Mouse (Mus musculus) cerebellum, adult 2 months (tissue): ENCODE data around the gene Map3k14. TPM values are rescaled to one million over a fixed set of nuclear protein-coding genes. Genes with fewer than 3 reads are reported as not detected.

Experiments used
- DNase-seq, 2 experiments: peaks; one replicate each; pipeline ENCODE4 v3.0.0; 2021
- H3K27ac ChIP-seq: fragments of 200-500 bp; 2 replicates; pipeline ENCODE4 v1.5.1; 2012; ENCODE audit warnings: low read length, control low read depth, inconsistent platforms; ENCODE audit not compliant: insufficient read depth
- H3K27me3 ChIP-seq: fragments of 200-500 bp; 2 replicates; pipeline ENCODE4 v1.6.1; 2012; ENCODE audit warnings: inconsistent platforms, mild to moderate bottlenecking, low read length, moderate library complexity; ENCODE audit not compliant: control insufficient read depth, insufficient read depth
- H3K4me1 ChIP-seq: fragments of 200-500 bp; 2 replicates; pipeline ENCODE4 v1.6.1; 2011; ENCODE audit warnings: low read length; ENCODE audit not compliant: control insufficient read depth, insufficient read depth
- H3K4me3 ChIP-seq: fragments of 200-500 bp; replicated peaks from 2 replicates; pipeline ENCODE3; 2011; ENCODE audit warnings: mild to moderate bottlenecking, low read depth, low read length, control low read depth; ENCODE audit not compliant: insufficient read depth
- CTCF ChIP-seq: fragments of 200-500 bp; IDR thresholded peaks from 2 replicates; pipeline ENCODE4 v1.5.1; 2011; ENCODE audit warnings: low read depth, mild to moderate bottlenecking, control low read depth, low read length, moderate library complexity, borderline replicate concordance; ENCODE audit not compliant: insufficient read depth
- POLR2A ChIP-seq: fragments of 200-500 bp; IDR thresholded peaks from 2 replicates; pipeline ENCODE4 v1.6.1; 2011; ENCODE audit warnings: low read length, control low read depth, borderline replicate concordance; ENCODE audit not compliant: insufficient read depth
- WGBS: fragments of 180-500 bp; shearing (Covaris S2); methylation state at CpG from one replicate; pipeline ENCODE4 v1.1.7; 2018; 5-methylcytosine and 5-hydroxymethylcytosine counted together
- polyA plus RNA-seq: library from polyadenylated mRNA; depleted of rRNA; stranded (reverse); fragments of >200 nt; gene quantifications from 2 replicates; pipeline ENCODE4 v1.2.3, GENCODE M21; 2012

Gene Map3k14
- polyA plus RNA-seq, 1 experiment: 6.0 TPM

GRCm38 (mm10) chr11:103268350-103268749 is 1.1 kb upstream of the Map3k14 start:
- no peak overlapping the region for H3K4me3 ChIP-seq
- H3K27ac ChIP-seq: no peak overlapping the region
- no peak for DNase-seq
- TF ChIP-seq CTCF: no peak
- no peak for TF ChIP-seq POLR2A
- WGBS: 54% methylated on average over 4 of the region's 4 CpGs
- H3K27me3 ChIP-seq: no peaks in the 10 kb centered on the region
- H3K4me1 ChIP-seq: no peaks in the 10 kb centered on the region; the same call in 1 of the 2 replicates

- DNase-seq: no peak
- H3K4me1 ChIP-seq: peaks cover 4% of the 10 kb centered on the region
- H3K27me3 ChIP-seq: no peaks in the 10 kb centered on the region
- H3K4me3 ChIP-seq: peak overlapping the region; percentile 71
- TF ChIP-seq CTCF (no peak), POLR2A (0 out of 2 replicates have a peak, but pooled peaks have one; percentile 71)
- 1% methylated on average over 42 of the region's 42 CpGs for WGBS
- peak overlapping the region; percentile 21; the same call in 1 of the 2 replicates for H3K27ac ChIP-seq
Measured at GRCm38 (mm10) chr11:103266729-103267345, 435 bp downstream of the Map3k14 start.

- no peak for DNase-seq
Measured at GRCm38 (mm10) chr11:103265856-103266255, 1.4 kb downstream of the Map3k14 start.

GRCm38 (mm10) chr11:103265211-103265610 is 2.1 kb downstream of the Map3k14 start:
- 73% methylated on average over 7 of the region's 7 CpGs for WGBS
- DNase-seq: no peak
- Histone ChIP-seq H3K4me3 (no peak overlapping the region), H3K4me1 (peaks cover 10% of the 10 kb centered on the region), H3K27me3 (no peaks in the 10 kb centered on the region), H3K27ac (no peak overlapping the region)
- TF ChIP-seq CTCF: no peak
- no peak for TF ChIP-seq POLR2A

More at GRCm38 (mm10) chr11:103265856-103266255, 1.4 kb downstream of the Map3k14 start:
- no peaks in the 10 kb centered on the region for H3K27me3 ChIP-seq
- H3K4me1 ChIP-seq: peaks cover 4% of the 10 kb centered on the region
- H3K27ac ChIP-seq: no peak overlapping the region
- H3K4me3 ChIP-seq: no peak overlapping the region
- TF ChIP-seq POLR2A (no peak), CTCF (no peak)
- 63% methylated on average over 2 of the region's 2 CpGs for WGBS

- no peak for DNase-seq
- 76% methylated on average over 20 of the region's 20 CpGs for WGBS
- H3K4me1 ChIP-seq: peaks cover 10% of the 10 kb centered on the region
- H3K27me3 ChIP-seq: no peaks in the 10 kb centered on the region
- no peak for TF ChIP-seq POLR2A
- no peak for TF ChIP-seq CTCF
- H3K4me3 ChIP-seq: no peak overlapping the region
- H3K27ac ChIP-seq: no peak overlapping the region
Measured at GRCm38 (mm10) chr11:103264427-103265005, 2.8 kb downstream of the Map3k14 start.

- no peak for DNase-seq
- Histone ChIP-seq H3K4me3 (no peak overlapping the region), H3K27ac (no peak overlapping the region), H3K27me3 (no peaks in the 10 kb centered on the region), H3K4me1 (peaks cover 10% of the 10 kb centered on the region)
- TF ChIP-seq CTCF (no peak), POLR2A (no peak)
- WGBS: 62% methylated on average over 10 of the region's 10 CpGs
Measured at GRCm38 (mm10) chr11:103263551-103263950, 3.7 kb downstream of the Map3k14 start.

- H3K4me1 ChIP-seq: peaks cover 10% of the 10 kb centered on the region
- no peaks in the 10 kb centered on the region for H3K27me3 ChIP-seq
- 87% methylated on average over 20 of the region's 20 CpGs for WGBS
- no peak for DNase-seq
- TF ChIP-seq CTCF: no peak
- TF ChIP-seq POLR2A: no peak
- no peak overlapping the region for H3K4me3 ChIP-seq
- no peak overlapping the region for H3K27ac ChIP-seq
Measured at GRCm38 (mm10) chr11:103262412-103263267, 4.6 kb downstream of the Map3k14 start.
